Mouse (Mus musculus) thymus, adult 2 months (tissue): ENCODE measurements around the gene Lrrc74b. TPM values are rescaled to one million over a fixed set of nuclear protein-coding genes. Genes with fewer than 3 reads are reported as not detected.
"Not testable (repeated sequence)": the region's sequence is repeated elsewhere in the genome, so short reads cannot be mapped to it uniquely, and the experiment has no call there.

Source experiments
- DNase-seq: peaks from one replicate; pipeline ENCODE4 v3.0.0; 2021
- H3K27ac ChIP-seq: fragments of 200-500 bp; 2 replicates; pipeline ENCODE4 v1.5.1; 2012; ENCODE audit warnings: low read length, control low read depth; ENCODE audit not compliant: control insufficient read depth, insufficient read depth
- H3K27me3 ChIP-seq: fragments of 200-500 bp; 2 replicates; pipeline ENCODE4 v1.6.1; 2012; ENCODE audit warnings: mild to moderate bottlenecking, low read length, moderate library complexity, mixed read lengths; ENCODE audit not compliant: control insufficient read depth, insufficient read depth
- H3K36me3 ChIP-seq: fragments of 200-500 bp; 2 replicates; pipeline ENCODE4 v1.6.1; 2012; ENCODE audit warnings: mild to moderate bottlenecking, low read length, moderate library complexity; ENCODE audit not compliant: control insufficient read depth, insufficient read depth
- H3K4me1 ChIP-seq: fragments of 200-500 bp; replicated peaks from 2 replicates; pipeline ENCODE4 v1.6.1; 2012; ENCODE audit warnings: low read length; ENCODE audit not compliant: control insufficient read depth, insufficient read depth
- H3K4me3 ChIP-seq: fragments of 200-500 bp; 2 replicates; pipeline ENCODE4 v1.5.1; 2012; ENCODE audit warnings: mild to moderate bottlenecking, low read length, control low read depth, moderate library complexity; ENCODE audit not compliant: control insufficient read depth, insufficient read depth
- CTCF ChIP-seq: fragments of 200-500 bp; IDR thresholded peaks from 2 replicates; pipeline ENCODE4 v1.5.1; 2012; ENCODE audit warnings: mild to moderate bottlenecking, control low read depth, low read length, moderate library complexity, borderline replicate concordance; ENCODE audit not compliant: control insufficient read depth, poor library complexity, insufficient read depth; ENCODE audit errors: extremely low read depth
- POLR2A ChIP-seq: fragments of 200-500 bp; IDR thresholded peaks from 2 replicates; pipeline ENCODE4 v1.6.1; 2012; ENCODE audit warnings: mild to moderate bottlenecking, low read length, control low read depth, moderate library complexity; ENCODE audit not compliant: control insufficient read depth, poor library complexity, insufficient read depth; ENCODE audit errors: extremely low read depth
- WGBS: fragments of 180-500 bp; shearing (Covaris S2); methylation state at CpG from one replicate; pipeline ENCODE4 v1.1.7; 2018; 5-methylcytosine and 5-hydroxymethylcytosine counted together
- polyA plus RNA-seq: library from polyadenylated mRNA; depleted of rRNA; stranded (reverse); fragments of >200 nt; gene quantifications from 2 replicates; pipeline ENCODE4 v1.2.3, GENCODE M21; 2012

The Lrrc74b gene
- polyA plus RNA-seq, 1 experiment: 0.11 TPM

DNA sequence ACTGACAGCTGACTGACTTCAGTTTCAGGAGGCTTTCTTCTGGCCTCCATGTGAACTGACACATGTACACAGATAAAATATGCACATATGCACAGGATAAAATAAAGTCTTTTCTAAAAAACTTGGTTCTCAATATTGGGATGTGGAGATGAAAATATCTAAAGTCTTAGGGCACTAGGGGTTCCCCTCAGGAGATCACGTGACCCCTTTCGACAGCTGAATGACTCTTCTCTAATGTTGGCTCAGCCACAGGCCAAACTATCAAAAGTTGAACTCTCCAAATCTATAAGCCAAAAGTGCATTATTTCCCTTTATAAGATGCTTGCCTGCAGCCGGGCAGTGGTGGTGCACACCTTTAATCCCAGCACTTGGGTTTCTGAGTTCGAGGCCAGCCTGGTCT is 4.9 kb downstream of the Lrrc74b start:
- WGBS: 87% methylated on average over 4 of the region's 4 CpGs

DNA sequence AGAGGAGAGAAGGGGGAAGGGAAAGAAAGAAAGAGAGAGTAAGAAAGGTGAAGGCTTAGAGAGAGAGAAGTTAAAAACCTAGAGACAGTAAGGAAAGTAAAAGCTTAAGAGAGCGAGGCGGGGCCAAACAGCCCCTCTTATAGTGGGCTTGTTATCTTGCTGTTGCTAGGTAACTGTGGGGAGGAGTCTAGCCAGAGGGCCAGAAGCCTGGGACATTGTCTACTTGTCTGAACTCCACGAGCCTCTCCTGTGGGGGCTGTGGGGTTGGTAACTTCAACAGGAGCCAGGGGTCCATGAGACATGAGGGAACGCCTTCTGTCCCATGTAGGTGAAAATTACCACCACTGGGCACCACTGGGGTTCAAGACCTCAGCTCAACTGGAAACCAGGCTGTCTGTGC is 6.3 kb downstream of the Lrrc74b start:
- not testable (repeated sequence) for H3K4me3 ChIP-seq, H3K36me3 ChIP-seq, DNase-seq, H3K27me3 ChIP-seq
- WGBS: 60% methylated on average over 4 of the region's 4 CpGs
- Histone ChIP-seq H3K4me1 (peaks cover 16% of the 10 kb centered on the region), H3K27ac (0 out of 2 replicates have a peak overlapping the region, but pooled peaks have one; percentile 9)

More for the DNA sequence above, 4.9 kb downstream of the Lrrc74b start:
- DNase-seq: no peak
- Histone ChIP-seq H3K4me3 (no peak overlapping the region), H3K27ac (no peak overlapping the region), H3K36me3 (no peaks in the 10 kb centered on the region), H3K27me3 (no peaks in the 10 kb centered on the region; the same call in 1 of the 2 replicates), H3K4me1 (peaks cover 16% of the 10 kb centered on the region)
- no peak for TF ChIP-seq POLR2A
- TF ChIP-seq CTCF: no peak

DNA sequence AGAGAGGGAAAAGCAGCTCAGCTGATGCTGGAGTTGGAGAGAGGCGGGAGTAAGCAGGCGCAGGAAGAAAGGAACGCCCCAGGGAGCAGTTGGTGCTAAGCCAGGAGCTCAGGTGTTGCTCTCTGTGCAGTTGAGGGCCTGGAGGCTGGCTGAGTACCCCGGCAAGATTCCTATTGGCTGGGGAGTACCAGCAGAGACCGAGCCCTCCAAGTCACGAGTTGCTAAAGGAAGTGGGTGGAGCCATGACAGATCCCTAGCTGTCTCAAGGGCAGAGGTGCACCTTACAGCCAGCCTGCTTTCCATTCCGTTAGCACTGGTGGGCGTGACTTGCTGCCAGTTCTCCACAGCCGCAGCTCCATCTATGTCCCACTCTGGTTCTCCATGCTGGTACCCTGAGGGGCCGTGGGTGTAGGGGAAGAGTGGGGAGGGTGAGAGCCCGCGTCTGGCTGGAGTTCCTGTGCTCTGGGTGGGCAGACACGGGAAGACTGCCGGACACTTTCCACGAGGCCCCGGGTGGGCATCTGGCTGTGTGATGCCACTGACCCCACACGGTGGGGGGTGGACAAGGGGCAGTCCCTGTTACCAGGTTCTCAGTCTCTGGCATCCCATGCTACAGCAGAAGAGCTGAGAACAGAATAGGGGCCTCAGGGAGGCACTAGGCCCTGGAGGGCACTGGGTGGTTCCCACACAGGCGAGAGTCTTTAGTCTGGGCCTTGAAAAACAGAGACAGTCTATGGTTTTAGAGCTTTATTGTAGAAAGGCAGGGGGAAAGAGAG is 6.9 kb downstream of the Lrrc74b start:
- peak; percentile 71 for DNase-seq
- Histone ChIP-seq H3K27ac (peak overlapping the region; percentile 9; the same call in 1 of the 2 replicates), H3K27me3 (no peaks in the 10 kb centered on the region), H3K4me1 (peaks cover 16% of the 10 kb centered on the region), H3K36me3 (no peaks in the 10 kb centered on the region), H3K4me3 (peak overlapping the region; percentile 28)
- TF ChIP-seq CTCF (no peak), POLR2A (no peak)
- WGBS: 14% methylated on average over 18 of the region's 18 CpGs

GRCm38 (mm10) chr16:17552837-17553236 is 8.2 kb downstream of the Lrrc74b start:
- WGBS: 89% methylated on average over 7 of the region's 7 CpGs
- Histone ChIP-seq H3K4me1 (peaks cover 12% of the 10 kb centered on the region), H3K4me3 (no peak overlapping the region), H3K27ac (no peak overlapping the region), H3K27me3 (no peaks in the 10 kb centered on the region), H3K36me3 (no peaks in the 10 kb centered on the region)
- no peak for TF ChIP-seq CTCF
- TF ChIP-seq POLR2A: no peak
- no peak for DNase-seq

DNA sequence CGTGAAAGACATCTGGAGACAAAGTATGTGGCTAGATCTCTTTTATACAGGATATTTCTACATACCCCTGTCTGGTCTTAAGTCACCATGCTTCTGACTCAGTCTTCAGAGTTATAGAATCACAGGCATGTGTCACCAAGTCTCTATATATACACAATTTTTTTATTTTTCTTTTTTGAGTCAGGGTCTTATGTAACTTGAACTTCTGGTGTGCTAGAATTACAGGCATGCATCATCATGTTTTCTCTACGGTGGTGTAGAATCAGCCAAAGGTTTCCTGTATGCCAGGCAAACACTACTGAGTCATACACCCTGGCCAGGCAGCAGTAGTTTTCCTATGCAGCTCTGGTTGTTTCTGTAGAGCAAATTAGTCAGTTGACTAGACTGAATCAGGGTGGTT is 18.4 kb downstream of the Lrrc74b start:
- H3K27ac ChIP-seq: no peak overlapping the region
- H3K27me3 ChIP-seq: no peaks in the 10 kb centered on the region
- 46% methylated on average over 2 of the region's 2 CpGs for WGBS
- no peaks in the 10 kb centered on the region for H3K36me3 ChIP-seq
- TF ChIP-seq CTCF (no peak), POLR2A (no peak)
- H3K4me1 ChIP-seq: no peaks in the 10 kb centered on the region
- DNase-seq: no peak
- no peak overlapping the region for H3K4me3 ChIP-seq

GRCm38 (mm10) chr16:17536584-17536983 is 24.5 kb downstream of the Lrrc74b start:
- peak; percentile 29 for DNase-seq
- Histone ChIP-seq H3K4me3 (no peak overlapping the region), H3K4me1 (peaks cover 2% of the 10 kb centered on the region), H3K27ac (no peak overlapping the region), H3K36me3 (no peaks in the 10 kb centered on the region), H3K27me3 (no peaks in the 10 kb centered on the region)
- WGBS: 95% methylated on average over 3 of the region's 3 CpGs
- TF ChIP-seq POLR2A (no peak), CTCF (no peak)

DNA sequence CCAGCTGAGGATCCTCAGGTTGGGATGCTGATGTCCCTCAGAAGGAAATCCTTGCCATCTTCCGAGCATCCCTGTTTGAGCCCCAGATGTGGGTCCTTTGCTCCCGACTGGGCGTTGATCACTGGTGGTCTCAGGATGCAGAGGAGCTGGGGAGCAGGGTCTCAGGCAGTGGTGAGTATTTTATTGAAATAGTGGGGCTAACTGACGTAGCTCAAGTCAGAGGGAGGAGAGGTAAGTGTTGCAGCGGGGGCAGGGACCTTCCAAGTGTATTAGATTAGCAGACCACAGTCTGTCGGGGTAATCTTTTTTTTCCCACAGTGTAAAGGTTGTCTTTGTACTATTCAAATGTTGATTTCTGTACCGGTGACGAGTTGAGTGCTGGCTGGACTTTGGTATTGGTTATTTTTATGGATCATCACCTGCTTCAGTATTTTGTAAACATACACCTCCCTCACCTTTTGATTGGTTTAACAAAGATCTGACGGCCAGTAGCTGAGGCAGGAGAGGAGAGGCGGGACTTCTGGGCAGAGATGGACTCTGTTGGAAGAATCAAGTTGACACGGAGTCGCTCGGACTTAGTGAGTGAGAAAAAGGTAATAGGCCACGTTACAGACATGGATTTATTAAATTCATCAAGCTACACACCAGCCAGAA is 28.2 kb downstream of the Lrrc74b start:
- TF ChIP-seq CTCF: no peak
- TF ChIP-seq POLR2A: no peak
- Histone ChIP-seq H3K4me1 (peaks cover 12% of the 10 kb centered on the region), H3K27me3 (no peaks in the 10 kb centered on the region), H3K4me3 (no peak overlapping the region), H3K27ac (no peak overlapping the region), H3K36me3 (peaks cover 4% of the 10 kb centered on the region)
- DNase-seq: no peak
- WGBS: 89% methylated on average over 14 of the region's 14 CpGs
